Mouse (Mus musculus) ovary, postnatal 36 days (tissue): ENCODE measurements around the gene Ak1.
A peak's percentile ranks its signal among the peaks of the same experiment; 100 is the strongest.

ENCODE experiments used
- DNase-seq: peaks from one replicate; pipeline ENCODE4 v3.0.0; 2022; ENCODE audit warnings: low spot score, mixed read lengths

Ak1 gene

DNA sequence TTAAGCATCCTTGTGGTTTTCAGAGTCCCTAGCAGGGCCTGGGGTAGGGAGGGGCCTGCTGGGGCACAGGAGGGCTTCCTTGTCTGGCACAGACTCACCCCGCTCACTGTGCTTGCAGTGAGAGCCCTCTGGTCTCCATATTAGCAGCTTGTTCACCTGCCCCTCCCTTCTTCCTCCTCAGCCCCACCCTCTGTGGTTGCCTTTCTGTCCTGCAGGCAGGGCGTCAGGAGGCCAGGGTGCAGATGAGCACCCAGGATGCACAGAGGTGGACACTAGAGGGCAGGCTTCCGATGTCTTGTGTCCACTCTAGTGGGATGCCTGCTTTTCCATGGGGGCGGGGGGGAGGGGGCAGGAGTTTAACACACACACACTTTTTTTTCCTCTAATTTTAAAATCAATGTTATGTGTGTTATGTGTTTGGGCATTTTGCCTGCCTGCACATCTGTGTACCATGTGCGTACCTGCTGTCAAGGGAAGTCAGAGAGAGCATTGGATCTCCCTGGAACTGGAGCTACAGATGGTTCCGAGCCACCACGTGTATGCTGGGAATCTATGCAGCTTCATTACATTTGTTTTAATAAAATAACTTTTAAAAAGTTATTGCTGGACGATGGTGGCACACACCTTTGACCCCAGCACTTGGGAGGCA lies 20.0 kb upstream of the Ak1 start:
- DNase-seq: peak; percentile 38

DNA sequence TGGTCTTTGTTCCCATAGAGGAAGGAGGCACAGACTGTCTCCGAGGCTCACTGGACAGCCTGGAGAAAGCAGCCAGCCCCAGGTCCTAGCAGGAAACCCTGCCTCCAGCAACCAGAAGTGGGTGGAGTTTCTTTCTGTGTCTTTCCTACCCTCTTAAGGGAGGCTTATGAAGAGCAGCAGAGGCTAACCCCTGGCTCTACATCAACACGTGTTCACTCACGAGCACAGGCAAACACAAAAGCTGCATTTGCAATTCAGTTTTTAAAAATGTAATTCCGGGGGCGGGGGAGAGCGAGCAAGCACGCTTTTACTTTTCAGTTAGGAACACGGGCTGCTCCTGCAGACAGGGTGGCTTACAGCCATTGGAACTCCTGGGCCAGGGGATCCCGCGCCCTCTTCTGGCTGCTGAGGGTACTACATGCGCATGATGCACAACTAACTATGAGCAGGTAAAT lies 18.9 kb upstream of the Ak1 start:
- peak; percentile 83 for DNase-seq

GRCm38 (mm10) chr2:32604631-32605030 lies 16.9 kb upstream of the Ak1 start:
- DNase-seq: no peak

DNA sequence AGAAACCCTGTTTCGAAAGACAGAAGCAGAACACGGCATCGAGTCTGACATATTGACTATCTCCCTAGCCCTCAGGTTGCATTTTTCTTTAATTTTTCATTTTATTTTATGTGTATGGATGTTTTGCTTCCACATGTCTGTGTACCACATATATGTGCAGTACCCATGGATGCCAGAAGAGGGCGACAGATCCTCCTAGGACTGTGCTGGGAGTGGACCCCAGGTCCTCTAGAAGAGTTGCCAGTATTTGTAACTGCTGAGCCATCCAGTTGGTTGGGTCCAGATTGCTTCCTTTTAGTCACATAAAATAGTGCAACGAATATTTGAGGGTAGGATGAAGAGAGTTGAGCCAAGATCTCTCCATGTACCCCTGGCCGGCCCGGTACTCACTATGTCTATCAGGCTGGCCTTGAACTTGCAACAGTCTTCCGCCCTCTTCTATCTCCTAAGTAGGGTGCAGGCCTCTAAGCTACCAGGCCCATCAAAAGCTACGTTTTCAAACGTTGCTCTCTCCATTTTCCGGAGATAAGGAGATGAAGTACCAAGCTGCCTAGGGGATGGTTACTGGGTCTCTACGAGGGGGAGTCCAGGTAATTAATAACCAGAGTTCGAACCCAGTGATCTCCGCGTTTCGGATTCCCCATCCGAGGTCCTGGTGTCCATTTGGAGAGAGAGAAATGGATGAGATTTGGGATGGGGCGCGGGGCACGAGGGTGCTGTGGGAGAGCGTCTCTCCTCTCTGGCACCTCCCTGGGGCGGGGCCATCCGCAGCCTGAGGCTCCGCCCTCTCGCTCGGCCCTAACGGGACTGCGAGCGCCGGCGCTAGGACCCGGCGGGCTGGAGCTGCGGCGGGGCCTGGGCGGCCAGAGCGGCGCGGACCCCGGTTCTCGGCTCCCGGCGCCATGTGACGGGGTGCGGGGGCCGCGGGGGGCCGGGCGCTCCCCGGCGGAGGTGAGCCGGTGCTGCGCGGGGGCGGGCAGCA lies 15.1 kb upstream of the Ak1 start:
- peak; percentile 86 for DNase-seq

DNA sequence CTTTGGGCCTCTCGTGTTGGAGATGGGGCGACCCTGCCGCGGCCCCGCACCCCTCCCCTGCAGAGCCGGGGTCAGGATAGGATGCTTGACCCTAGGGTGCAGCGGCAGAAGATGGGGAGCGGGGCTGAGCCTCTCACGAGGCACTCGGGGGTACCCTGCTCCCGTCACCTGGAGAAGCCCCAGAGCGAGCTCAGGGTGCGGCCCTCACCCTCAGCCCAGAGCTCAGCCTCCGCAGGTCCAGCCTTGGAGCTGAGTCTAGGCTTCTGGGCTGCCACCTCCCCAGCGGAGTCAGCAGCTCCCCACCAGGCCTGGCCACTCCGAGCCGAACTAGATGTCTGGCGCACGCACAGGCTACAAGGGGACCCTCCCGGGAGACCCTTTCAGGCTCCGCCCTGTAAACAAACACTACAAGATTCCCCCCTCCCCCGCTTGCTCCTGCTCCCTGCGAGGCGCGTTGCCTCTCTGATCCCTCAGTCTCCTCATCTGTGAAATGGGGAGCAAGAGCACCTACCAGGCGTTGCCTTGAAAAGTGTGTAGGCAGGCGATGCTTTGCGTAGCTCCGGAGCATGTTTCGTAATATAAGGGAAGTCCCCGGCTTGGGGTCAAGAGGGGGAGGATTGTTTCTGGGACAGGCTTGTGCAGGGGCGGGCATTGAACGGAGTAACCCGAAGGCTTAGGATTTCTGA lies 14.2 kb upstream of the Ak1 start:
- DNase-seq: peak; percentile 51

DNA sequence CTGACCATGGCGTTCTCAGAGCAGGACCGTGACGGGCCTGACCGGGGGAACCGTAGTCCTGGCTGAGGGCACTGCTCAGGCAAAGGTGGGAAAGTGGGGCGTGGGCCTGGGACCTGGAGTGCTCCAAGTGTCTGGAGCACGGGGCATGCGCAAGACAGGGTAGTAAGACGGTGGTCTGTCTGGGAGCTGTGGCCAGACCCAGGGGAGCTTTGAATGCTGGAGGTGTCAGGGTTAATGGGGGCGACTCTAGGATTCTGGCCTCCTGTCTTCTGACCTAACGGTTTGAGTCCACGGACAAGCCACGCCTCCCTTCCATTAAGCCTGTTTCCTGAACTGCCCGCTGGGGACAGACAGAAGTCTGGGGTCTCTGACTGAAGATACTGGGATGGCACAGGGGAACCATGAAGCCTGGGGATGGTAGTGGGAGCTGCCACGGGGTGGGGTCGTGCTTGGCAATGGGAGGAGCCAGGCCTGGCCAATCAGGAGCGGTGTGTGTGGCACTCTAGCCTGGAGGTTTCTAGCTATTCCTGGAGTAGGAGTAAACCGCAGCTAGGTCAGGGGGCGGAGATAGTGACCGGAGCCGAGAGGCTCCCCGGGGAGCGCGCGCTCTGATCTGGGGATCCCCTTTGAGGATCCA lies 13.3 kb upstream of the Ak1 start:
- DNase-seq: peak; percentile 78

DNA sequence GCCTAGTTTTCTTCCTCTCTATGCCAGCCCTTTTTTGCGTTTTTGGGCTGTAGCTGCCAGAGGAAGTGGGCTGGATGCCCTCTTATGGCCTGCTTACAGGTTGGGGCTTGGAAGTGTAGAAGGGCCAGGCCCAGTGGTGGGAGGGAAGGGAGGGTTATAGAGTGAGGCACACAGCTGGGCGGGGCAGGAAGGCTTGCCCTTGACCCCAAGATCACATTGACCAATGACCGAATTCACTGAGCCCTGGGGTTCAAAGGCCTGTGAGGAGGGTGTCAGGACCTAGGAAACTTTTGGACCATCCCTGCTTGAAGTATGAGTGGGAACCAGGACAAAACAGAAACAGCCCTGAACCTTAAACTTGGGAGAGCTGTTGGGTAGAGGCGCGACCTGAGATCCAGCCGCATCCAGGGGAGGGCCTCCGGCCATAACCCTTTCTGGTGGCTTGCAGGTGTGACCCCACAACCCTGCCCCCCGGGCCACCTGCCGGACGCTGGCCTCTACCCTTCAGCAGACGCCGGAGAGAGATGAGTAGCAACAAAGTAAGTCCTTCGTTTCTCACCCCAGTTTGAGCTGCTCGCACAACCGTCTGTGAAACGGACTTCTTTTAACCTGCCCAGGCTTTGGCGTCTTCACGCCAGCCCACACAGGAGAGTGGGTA lies 12.7 kb upstream of the Ak1 start:
- DNase-seq: no peak

- peak; percentile 60 for DNase-seq
Observed at GRCm38 (mm10) chr2:32610610-32611229, 10.8 kb upstream of the Ak1 start.

- DNase-seq: no peak
Observed at GRCm38 (mm10) chr2:32612274-32612673, 9.3 kb upstream of the Ak1 start.

DNA sequence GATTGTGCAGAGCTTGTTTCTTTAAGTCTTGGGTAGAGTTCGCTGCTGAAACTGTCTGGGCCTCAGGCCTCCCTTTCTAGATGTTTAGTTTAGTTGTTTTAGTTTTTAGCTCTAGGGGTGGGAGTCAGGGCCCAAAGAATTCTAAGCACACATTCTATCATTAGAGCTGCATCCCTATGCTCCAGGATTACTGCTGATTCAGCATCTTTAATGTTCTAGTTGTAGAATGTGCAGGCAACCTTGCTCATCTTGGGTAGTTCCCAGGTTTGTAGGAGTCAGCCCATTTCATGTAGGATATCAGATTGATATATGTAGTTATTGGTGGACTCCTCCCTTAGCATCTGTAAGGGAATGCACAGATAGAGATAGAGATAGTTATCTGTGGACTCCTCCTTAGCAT lies 4.4 kb upstream of the Ak1 start:
- DNase-seq: no peak

DNA sequence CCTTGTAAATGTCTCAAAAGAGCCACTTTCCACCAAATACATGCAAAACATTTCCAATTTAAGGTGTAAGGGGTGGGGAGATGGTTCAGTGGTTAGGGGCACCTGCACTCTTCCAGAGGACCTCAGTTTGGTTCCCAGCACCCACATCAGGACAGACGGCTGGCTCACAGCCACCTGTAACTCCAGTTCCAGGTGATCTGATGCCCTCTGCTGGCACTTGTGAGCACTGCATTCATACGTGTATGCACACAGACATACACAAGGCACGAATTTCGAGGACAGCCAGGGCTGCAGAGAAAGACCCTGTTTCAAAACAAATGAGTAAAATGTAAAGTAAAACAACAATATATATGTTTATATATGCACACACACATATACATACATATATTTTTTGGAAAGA lies 4.0 kb upstream of the Ak1 start:
- no peak for DNase-seq

DNA sequence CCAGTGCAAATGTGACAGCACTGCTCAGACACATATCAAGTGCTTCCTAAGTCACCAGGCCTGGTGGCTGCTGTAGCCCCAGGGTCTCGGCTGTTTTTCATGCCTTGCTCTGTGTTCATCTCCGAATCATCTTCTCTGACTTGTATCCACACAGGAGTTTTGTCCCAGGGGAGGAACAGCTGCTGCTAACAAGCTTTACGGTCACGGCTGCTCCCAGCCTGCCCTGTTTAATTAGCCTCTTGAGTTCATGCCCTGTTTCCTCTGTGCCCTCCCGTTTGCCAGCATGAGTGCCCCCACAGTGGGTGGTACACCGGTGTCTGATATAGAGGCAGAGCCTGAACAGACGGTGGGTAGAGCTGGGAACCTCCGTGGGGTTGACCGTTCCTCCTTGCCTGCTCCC lies 3.5 kb upstream of the Ak1 start:
- DNase-seq: no peak

DNA sequence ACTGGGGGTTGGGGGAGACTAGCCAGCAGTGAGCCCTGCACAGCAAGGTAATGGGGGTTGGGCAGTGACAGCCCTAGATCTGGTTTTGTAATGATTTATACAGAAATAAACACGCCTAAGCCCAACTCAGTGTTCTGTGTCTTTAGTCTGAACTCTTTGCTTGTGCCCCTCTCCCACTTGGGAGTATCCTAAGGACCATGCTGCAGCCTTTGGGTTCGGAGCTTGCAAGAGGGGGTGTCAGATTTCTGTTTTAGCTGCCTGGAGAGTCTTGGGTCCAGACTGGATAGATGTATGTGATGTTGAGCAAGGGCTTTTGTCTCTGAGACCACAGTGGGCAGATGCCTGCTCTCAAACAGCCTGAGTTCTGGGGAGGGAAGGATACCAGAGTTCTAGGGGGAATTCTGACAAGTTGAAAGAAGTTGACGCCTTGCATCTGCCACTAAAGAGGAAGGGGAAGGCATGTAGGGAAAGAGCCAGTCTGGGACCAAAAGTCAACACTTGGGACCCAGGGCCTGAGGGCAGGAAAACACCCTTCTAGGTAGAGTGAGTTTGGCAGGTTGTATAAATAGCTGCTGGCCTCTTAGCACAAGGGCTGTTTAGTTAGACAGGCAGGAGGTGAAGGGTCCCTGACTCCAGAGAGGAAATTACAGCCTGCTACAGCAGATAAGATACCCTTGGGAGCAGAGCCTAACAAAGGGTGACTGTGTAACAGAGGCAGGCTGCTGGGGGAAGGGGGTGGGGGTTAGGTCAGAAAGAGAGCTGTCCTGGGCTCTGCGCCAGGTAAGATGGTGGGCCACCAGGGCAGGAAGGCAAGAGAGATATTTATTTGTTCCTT lies 659 bp upstream of the Ak1 start:
- no peak for DNase-seq

DNA sequence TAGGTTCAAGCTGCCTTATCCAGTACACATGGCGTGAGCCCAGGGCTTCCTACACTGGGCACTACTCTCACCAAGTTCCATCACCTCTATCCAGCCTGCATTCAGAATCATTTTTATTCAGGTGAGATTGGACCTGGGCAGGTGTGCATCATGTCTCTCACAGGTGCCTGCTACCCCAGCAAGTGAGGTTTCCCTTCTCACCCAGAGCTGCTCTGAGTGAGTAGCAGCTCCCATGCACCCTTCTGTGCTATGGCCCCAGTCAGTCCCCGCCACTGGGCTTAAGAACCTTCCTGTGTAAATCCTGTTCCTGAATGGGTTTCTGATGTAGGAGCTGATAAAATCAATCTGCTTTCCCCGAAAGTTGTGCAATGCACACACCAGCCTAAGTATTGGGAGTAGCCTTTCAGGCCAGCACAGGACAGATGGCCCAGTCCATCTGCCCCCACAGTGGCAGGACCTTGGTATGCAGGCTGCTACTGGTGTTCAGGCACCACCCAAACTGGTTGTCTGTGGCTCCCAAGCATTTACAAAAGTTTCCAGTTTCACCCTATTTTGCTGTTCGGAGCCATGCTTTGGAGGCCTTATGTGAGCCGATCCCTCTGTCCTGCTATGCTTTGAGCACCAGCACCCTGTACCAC lies 2.7 kb downstream of the Ak1 start:
- DNase-seq: no peak

GRCm38 (mm10) chr2:32625212-32625872 lies 3.8 kb downstream of the Ak1 start:
- DNase-seq: peak; percentile 62

DNA sequence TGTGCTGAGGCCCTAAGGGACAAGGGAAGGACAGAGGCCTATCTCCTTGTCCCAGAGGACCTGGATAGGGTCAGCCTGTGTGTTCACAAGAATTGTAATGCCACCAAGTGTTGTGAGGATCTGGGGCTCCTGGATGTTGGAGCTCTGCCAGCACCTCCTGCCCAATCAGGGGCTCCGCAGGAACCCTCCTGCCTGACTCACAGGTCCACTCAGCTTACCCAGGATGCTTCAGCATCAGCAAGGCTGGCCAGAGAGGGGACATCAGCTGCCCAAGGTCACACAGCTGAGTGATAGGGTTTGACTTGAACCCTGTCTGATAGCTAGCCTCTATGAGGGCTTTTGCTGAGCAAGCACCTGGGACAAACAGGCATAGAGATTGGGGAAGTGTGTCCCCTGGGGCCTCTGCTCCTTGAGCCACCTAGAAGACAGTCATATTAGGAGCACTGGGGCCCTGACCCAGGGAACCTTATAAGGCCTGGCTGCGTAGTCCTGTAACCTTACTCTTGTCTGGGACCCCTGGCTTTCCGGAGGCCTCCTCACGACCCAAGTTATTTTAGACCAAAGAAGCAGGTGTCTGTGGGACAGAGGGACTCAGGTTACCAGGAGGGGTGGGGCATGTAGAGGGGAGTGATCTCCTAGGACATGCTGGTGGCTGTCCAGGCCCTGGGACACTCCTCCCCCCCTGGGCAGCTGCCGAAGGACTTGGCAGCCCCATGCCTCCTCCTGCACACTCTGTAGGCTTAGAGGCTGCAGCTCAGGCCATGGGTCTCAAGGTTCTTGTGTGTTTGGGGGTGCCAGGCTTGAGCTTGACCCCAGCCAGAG lies 4.5 kb downstream of the Ak1 start:
- DNase-seq: peak; percentile 45

GRCm38 (mm10) chr2:32627266-32628043 lies 5.9 kb downstream of the Ak1 start:
- no peak for DNase-seq
